Mouse (Mus musculus): ENCODE results near the gene Rcor1.

Gene Rcor1

DNA sequence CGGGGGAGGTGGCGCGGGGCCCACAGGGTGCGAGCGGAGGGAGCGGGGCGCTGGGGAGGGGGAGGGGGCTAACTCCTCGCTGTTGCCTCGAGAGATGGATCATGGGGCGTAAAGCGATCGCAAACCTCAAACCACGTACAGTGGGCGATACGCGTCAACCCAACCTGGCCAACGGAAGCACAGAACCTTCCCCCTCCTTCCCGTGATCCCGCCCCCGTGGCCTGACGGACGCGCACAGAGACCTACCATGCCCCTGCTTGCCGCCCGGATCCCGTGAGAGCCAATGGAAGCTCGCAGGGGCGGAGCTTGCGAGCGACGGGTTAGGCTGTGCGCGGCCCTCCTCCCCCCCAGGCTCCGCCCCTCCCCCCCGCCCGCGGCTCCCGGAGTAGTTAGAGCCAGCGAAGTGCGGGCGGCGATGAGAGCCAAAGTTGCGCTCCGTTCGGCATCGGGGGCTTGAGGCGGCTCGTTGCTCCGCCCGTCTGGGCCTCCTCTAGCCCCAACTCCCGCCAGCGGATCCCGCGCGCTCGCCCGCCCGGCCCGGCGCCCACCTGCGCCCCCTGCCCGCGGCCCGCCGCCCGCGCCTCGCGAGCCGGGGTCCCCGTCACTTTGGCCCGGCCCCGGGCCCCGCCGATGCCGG, at the start of gene Rcor1:
Gene Rcor1, plus strand, starts transcription at position 376 of the 637 bp plus-strand sequence.
- DNase-seq (ENCODE audit: low spot score) = peak; percentile 99

DNA sequence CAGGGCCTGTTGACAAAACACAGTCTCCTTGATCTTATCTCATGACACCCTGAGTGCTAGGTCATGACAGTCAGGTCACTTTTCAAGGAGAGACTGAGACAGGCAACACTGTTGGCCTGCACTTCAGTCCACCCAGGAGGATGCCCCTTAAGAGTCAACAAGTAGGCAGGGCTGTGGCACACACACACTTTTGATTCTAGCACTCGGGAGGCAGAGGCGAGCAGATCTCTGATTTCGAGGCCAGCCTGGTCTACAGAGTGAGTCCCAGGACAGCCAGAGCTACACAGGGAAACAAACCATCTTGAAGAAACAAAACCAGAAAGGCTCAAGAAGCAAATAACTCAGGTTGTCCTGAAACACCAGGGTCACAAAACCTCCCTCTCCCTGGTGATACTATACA, 49.7 kb upstream of the Rcor1 start:
- DNase-seq (ENCODE audit: low spot score) = no peak

DNA sequence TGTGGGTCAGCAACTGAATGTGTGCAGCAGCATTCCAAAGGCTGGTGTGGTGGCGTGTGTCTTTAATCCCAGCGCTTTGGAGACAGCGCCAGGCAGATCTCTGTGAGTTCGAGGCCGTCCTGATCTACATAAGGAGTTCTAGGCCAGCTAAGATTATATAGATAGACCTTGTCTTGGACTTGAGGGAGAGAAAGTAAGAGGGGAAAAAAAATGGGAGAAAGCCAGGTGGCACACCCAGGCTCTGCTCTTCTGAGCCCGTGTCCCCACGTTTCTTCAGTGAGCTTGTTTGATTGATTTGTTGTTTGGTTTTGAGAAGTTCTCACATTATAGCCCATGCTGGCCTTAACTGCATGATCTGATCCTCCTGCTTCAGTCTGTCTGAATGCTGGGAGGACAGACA, 48.7 kb upstream of the Rcor1 start:
- DNase-seq (ENCODE audit: low spot score) = no peak

DNA sequence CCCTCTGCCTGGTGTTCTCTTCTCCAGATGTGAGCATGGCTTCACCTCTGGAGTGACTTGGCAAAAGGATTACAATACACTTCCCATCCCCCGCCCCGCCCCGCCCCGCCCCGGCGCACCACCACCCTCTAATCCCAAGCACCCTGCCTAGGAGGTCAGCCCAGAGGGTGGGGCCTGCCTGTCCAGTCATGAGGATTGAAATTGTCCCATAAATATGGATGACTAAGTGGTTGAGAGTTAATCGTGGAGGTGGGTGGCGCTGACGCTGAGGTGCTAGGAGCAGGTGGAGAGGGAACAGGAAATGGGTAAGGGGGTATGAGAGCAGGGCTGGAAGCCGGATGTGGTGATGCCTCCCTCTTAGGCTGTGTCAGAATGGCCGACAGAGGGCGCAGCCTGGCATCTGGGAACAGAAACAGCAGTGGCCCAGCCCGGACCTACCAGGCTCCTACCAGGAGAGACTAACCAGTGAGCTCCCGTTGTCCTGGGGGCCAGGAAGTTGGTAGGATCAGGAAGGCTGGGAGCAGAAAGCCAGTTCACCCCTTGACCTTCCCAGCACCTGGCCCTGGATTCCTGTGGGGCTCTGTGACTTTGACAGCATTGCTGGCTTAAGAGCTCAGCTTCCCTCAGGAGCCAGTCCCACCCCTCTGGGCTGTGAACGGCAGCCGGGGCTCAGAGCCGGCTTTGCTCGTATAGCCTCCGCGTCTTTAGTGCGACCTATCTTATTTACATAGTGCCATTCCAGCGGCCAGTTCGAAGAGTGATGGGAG, 47.6 kb upstream of the Rcor1 start:
- peak; percentile 92 for DNase-seq (ENCODE audit: low spot score)

DNA sequence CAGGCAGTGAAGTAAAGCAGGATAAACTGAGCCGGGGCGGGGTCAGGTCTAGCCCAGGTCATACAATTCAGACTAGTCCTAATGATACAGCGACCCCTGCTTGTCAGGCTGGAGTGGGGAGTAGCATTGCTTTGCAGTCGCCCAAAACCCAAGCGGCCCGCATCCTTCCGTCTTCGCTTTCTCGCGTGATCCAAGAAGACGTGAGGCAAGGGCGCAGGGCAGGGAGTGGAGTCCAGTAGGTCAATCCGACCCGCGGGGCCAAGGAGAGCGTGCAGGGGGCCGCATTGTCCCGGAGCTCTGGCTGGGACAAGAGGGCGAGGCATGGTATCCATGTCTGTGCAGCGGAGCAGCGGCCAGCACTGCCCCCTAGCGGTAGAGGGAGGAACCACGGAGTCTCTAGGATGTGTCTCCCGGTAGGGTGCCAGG, 47.0 kb upstream of the Rcor1 start:
- peak; percentile 96 for DNase-seq (ENCODE audit: low spot score)

DNA sequence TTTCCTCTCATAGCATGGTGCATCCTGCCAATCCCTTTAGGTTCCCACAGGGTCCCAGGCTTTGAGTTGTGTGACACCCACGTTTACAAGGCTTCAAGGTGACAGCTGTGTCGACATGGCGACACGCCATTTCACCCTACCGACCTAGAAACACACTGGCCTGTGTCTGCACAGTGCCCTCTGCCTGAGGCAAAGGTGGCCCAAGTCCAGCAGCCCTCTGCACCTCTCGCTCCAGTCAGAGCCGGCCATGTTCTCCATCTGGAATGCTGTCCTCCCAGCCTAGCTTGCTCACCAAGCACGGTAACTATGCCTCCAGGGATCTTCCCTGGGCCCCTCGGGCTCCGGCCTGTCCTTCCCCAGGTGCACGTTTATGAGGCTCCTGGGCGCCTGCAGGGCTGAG, 46.4 kb upstream of the Rcor1 start:
- no peak for DNase-seq (ENCODE audit: low spot score)

DNA sequence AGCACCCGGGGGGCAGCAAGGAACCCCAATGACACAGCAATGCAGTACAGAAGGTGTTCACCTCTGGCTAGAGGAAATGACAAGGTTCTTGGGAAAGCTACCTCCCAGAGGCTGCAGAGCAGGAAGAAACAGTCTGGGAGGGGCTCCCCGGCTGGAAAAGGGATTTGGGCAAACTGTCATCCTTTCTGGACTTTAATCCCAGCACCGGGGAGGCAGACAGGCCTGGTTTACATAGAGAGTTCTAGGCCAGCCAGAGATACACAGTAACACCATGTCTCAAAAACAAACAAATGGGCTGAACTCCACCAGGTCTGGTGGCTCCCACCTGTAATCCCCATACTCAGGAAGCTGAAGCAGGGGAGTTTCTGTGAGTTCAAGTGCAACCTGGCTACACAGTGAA, 45.9 kb upstream of the Rcor1 start:
- DNase-seq (ENCODE audit: low spot score) = no peak

DNA sequence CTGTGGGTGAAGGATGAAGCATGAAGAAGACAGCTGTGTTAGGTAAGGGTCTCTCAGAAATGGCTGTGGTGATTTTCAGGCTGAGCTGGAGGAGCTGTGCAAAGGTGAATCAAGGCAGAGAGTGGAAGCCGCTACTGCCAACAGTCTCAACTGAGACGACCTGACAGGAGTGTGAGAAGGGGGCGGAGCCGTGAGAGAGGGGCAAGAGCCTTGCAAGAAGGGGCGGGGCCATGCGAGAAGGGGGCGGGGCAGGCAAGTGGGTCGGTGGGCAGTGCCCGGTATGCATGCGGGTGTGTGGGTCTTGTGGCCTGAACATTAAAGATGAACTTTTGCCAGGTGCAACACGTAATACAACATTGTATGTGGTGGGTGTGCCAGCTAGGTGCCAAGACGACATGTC, 44.5 kb upstream of the Rcor1 start:
- no peak for DNase-seq (ENCODE audit: low spot score)

DNA sequence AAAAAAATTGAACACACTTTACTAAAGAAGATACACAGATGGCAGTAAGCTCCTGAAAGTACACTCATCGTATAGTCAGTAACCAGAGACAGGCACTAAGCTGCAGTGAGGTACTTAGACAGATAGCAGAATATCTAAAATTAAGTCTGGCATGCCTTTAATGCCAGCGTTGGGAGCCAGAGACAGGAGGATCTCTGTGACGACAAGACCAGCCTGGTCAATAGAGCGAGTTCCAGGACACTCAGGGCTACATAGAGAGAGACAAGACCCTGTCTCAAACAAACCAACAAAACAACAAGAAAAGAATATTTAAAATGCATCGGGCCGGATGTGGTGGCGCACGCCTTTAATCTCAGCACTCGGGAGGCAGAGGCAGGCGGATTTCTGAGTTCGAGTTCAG, 41.1 kb upstream of the Rcor1 start:
- DNase-seq (ENCODE audit: low spot score) = no peak

DNA sequence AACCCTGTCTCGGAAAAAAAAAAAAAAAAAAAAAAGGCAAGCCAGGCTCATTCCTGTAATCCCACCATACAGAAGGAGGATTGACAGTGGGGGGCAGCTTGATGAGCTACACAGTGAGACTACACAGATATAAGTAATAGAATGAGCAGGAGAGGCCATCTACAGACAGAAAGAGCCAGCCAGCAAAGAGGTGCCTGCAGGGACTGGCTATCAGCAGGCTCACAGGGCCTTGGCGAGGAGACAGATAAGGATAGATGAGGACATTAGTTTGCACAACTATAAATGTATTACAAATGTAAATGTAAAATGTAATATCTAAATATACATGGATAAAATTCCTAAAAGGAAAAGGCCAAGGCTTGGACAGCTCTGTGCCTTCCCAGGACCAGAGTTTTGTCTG, 39.3 kb upstream of the Rcor1 start:
- DNase-seq (ENCODE audit: low spot score) = no peak

DNA sequence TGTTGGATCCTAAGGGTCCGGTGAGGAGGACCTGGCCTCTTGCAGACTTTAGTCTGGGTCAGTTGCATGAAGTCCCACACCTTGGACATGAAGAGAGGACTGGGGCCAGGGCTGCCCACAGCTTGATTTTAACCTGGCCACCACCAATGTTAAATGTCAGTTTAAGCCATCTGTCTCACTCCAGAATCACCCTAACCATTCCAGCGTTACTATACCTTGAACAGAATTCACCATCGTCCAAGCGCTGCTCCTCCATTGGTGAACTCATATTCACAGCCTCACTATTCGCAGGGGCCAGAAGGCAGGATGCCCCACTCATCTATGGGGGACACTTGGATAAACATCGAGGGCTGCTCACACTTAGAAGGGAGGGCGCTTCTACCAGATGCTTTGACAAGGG, 38.2 kb upstream of the Rcor1 start:
- no peak for DNase-seq (ENCODE audit: low spot score)

DNA sequence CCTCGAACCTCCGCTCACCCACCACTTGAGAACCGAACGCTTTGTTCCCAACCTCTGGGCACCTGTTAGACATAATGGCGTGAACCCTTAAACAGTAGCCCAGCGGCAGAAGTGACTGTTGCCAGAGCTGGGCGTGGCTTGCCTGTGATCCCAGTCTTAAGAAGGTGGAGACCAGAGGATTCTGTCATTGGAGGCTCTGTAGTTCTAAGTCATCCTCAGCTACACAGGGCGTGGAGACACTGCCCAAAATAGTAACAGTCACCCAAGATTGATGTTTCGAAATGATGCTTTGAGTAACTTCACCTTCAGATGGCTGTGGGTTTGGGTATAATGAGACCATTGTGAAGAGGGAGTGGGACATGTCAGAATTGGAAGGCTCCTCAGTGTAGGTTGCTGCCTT, 35.0 kb upstream of the Rcor1 start:
- no peak for DNase-seq (ENCODE audit: low spot score)

DNA sequence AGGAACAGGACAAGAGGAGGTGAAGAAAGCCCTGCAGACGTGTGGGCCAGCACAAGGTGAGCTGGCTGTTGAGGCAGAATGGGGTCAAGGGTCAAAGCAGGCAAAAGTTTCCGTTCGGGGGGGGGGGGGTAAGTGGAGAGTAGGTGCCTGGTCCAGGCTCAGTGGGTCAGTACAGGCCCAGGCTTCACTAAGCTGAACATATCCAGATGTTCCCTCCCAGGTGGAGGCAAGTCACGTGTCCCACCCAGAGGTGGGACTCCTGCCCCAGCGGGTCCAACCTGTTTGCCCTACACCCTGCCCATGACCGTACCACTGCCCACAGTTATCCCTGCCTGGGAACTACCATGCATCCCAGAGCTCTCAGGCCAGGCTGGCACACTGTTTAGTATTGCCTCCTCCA, 33.3 kb upstream of the Rcor1 start:
- no peak for DNase-seq (ENCODE audit: low spot score)

DNA sequence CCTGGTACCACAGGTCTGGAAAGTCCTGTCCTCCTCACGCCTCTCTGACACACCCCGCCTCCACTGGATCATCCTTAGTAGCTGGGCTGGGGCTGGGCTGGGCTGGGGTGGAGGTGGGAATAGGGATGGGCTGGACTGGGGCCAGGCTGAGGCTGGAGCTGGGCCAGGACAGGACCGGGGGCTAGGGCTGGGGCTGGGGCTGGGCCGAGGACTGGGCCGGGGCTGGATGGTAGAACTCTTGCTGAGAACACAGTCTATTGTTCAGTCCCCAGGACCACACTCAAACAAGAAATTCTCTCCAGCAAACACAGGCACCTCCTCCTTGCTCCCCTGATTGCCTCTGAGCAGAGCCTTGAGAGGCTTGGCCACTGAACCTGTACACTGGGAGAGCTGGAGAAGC, 32.8 kb upstream of the Rcor1 start:
- DNase-seq (ENCODE audit: low spot score) = no peak

DNA sequence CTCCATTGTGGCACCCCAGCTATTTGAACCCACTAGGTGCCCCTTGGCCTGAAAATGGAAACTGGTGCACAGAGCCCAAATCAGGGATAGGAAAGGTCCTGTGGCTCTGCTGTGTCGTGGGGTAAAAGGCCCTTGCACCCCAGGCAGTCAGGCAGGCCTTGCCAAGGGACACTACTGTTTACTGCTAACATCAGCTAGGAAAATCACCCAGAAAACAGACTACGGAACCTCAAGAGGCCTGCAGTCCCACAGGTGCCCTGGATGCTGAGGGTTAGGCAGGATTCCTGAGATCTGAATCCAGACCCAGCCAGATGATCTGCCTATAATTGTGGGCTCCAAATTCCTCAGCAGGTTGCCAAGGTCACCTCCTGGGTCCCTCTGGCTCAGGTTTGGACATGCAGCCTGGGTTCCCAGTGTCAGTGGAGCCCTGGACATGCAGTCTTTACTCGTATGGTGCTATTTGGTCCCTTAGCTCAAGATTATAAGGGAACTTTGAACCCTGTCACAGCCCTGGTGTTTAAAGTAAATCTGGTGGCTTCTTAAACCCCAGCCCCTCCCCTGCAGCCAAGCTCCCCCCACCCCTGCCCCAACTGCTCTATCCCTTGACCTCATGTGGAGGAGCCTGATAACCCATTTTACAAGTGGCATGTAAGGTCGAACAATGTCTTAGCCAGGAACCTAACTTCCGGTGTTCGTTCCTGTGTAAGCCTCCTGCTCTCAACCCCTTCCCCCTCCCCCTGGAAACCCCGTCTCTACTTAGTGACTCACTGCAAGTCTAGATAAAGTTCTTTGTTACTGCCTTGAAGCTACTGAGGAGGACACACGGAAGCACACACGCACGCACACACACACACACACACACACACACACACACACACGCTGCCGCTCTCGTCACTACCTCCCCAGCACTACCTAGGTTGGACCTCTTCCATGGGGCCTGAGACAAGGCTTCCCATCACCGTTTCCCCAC, 31.7 kb upstream of the Rcor1 start:
- DNase-seq (ENCODE audit: low spot score) = no peak

DNA sequence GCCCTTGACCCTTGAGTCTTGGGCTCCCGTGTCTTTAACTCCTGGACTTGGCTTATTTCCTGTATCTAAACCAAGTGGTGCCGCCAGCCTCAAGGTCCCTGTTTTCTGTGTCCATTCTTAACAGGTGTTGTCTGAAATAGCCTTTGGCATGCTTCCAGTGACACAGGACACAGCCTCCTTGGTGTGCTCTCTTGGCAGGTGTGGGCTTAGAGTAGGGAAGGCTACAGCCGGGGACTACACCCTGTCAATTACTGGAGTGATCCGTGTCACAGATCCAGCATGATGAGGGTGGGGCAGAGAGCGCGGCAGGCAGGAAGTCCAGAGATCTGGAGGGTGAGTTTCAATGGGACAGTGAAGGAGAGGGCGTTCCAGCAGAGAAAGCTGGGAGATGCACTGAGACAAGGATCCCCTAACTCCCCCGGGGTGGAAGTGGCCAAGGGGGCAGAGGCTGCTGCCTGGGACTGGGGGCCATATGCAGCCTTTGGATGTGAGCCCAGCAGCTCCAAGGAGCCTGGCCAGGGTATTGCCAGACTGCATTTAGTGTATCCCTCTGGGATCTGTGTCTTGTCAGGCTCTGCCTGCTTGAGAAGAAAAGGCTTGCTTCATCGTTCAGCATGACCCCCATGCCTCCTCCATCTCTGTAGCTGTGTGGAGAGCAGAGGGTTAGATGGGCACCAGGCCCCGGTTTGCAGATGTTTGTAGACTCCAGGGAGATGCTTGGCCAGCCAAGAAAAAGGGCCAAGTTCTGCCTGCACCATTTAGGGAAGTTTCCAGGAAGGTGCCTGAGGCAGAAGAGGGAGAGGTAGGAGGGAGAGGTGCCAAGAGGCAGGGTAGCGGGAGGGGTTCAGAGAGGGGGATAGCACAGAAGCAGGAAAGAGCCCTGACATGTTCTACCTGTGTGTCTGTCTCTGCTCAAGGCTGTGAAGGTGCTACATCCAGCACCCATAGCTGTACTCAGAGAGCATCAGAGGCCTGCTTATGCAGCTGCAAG, 30.4 kb upstream of the Rcor1 start:
- no peak for DNase-seq (ENCODE audit: low spot score)

DNA sequence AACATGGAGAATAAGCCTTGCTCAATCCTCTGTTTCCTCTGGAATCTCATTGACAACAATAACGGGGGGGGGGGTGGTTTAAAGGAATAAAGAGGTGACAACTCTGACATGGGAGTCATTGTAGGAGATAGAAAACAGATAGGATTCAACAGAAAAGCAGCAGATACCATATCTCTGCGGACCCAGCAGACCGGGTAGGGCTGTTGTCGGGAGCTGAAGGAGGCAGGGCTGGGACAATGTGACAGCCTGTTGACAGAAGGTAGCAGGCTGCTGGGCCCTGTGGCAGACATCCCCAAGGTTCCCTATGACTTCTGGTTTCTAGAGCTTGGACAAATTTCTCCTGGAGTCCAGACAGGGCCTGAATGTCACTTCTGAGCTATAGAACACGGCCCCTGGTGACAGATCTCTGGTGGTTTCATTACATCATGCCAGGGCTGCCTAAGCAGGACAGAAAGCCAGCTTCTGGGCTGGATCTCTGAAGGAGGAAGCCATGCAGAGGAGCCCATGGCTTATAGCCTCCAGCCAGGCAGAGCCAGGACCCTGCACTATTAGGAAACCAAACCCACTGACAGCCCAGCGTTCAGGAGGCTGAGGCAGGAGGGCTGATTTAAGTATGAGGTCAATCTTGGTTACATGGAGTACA, 29.4 kb upstream of the Rcor1 start:
- no peak for DNase-seq (ENCODE audit: low spot score)

DNA sequence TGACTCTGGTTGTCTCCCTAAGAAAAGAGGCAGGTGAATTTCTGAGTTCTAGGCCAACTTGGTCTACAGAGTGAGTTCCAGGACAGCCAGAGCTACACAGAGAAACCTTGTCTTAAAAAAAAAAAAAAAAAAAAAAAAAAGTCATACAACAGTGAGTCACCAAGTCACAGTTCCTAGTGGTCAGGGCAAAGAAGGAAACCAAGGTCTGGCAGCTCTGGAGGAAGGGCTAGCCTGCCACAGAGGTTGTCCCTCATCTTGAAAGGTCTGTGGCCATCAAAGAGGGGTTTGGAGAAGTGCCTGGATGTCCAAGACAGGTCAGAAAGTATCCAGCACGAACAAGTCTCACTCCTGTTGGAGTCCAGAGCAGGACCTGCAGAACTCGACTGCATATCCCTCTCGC, 22.3 kb upstream of the Rcor1 start:
- no peak for DNase-seq (ENCODE audit: low spot score)

DNA sequence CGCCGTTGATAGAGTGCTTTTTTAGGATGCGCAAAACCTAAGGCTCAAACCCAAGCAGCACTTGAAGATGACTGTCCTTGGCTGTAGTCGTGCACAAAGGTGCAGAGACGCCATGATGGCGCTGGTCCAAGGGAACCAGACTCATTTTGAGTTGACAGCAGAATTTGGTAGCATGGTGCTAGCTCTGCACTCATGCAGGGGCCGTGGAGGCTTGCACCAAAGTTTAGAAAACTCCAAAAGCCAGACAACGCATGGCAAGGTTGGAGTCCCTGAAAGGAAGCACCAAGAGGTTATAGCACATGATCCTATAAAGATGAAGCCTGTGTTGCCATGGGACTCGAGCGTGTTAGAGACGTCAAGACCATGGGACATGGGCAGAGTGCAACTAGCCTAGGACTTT, 21.1 kb upstream of the Rcor1 start:
- DNase-seq (ENCODE audit: low spot score) = no peak

DNA sequence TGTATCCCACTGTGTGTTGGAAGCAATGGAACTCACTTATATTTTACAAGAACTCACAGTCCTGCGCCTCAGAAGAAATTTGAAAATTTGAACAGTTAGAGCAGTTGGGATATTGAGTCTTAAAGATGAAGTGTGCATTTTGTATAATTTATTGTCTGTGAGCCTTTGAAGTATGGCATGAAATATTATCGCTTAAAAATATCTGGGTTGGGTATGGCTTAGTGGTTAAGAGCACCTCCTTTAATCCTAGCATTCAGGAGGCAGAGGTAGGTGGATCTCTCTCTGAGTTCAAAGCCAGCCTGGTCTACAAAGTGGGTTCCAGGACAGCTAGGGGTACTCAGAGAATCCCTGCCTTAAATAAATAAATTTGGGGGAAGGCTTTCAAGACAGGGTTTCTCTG, 20.1 kb upstream of the Rcor1 start:
- DNase-seq (ENCODE audit: low spot score) = no peak

DNA sequence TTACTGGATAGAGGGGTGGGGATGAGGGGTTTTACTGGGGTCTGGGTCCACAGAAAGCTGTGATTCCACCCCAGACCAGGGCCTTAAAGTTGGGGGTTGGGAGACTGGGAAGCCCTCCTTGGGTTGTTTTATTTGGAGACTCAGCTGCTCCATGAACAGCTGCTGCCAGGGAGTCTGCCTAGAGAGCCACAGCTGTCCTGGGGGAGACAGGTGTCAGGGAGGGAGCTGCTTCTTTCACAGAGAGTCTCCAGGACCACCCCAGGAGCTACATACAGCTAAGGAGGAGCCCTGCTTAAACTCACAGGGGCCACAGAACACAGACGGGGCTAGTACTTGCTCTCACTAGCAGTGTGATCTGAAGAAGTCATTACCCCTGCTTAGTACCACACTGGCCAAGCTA, 18.0 kb upstream of the Rcor1 start:
- DNase-seq (ENCODE audit: low spot score) = no peak

Data from embryo, embryonic 10 days (tissue).